8 mouse cellular contexts compared by ENCODE assay signal in the genomic region with DNA sequence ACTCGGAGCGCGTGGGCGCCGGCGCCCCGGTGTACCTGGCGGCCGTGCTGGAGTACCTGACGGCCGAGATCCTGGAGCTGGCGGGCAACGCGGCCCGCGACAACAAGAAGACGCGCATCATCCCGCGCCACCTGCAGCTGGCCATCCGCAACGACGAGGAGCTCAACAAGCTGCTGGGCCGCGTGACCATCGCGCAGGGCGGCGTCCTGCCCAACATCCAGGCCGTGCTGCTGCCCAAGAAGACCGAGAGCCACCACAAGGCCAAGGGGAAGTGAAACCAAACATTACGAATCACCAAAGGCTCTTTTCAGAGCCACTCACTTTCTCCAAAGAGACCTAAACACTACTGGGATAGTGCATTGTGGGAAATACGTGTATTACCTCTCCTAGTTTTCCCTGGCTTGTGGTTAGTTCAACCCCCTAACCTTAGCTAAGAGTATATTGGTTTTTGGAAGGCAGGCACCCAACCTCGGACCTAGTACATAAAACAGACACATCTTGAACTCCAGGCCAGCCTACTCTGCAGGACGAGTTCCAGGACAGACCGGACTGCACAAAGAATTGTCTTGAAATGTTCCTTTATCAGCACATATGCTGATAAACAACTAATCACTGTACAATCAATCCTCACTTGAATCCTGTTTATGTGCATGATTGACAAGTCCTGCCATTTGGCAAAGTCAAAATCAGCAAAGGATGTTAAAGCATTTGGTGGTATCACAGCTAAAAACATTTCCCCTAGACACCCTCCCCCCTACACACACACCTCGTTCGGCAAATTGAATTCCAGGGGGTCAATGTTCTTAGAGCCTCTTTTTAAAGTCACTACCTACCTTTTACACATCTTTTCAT. TPM values are rescaled to one million over a fixed set of nuclear protein-coding genes. Genes with fewer than 3 reads are reported as not detected.
DNase-seq lines count a peak whose midpoint lies in the region; ATAC-seq lines count a peak whose summit lies in the region.
"Not testable (repeated sequence)": the region's sequence is repeated elsewhere in the genome, so short reads cannot be mapped to it uniquely, and the experiment has no call there.

No protein-coding gene starts in this region.

- peak overlapping the region; percentile 44 for H3K4me3 ChIP-seq in embryonic facial prominence, embryonic 15.5 days (replicated peaks)
- peak overlapping the region; percentile 49 for H3K4me3 ChIP-seq in heart, embryonic 11.5 days (ENCODE audit: low read depth, low read length)
- H3K4me3 ChIP-seq in liver, embryonic 12.5 days = peak overlapping the region; percentile 59
- H3K4me3 ChIP-seq in midbrain, embryonic 14.5 days (replicated peaks; ENCODE audit: low read depth, low read length) = peak overlapping the region; percentile 42

- not testable (repeated sequence) for H3K9me3 ChIP-seq in embryonic facial prominence, embryonic 15.5 days (replicated peaks); heart, embryonic 11.5 days (replicated peaks; ENCODE audit: control insufficient read depth, low read length); liver, embryonic 12.5 days (replicated peaks); midbrain, embryonic 14.5 days (ENCODE audit: control insufficient read depth, low read length)

- H3K27me3 ChIP-seq in embryonic facial prominence, embryonic 15.5 days; heart, embryonic 11.5 days (ENCODE audit: control insufficient read depth, insufficient read depth, low read length); liver, embryonic 12.5 days (replicated peaks); midbrain, embryonic 14.5 days (ENCODE audit: control insufficient read depth, insufficient read depth, low read length): not testable (repeated sequence)

- H3K4me2 ChIP-seq in embryonic facial prominence, embryonic 15.5 days (replicated peaks) = peak overlapping the region; percentile 69
- H3K4me2 ChIP-seq in heart, embryonic 11.5 days = peak overlapping the region; percentile 87
- peak overlapping the region; percentile 91 for H3K4me2 ChIP-seq in liver, embryonic 12.5 days
- peak overlapping the region; percentile 89 for H3K4me2 ChIP-seq in midbrain, embryonic 14.5 days (ENCODE audit: low read length)

- H3K27ac ChIP-seq in embryonic facial prominence, embryonic 15.5 days (replicated peaks) = peak overlapping the region; percentile 92
- peak overlapping the region; percentile 96 for H3K27ac ChIP-seq in heart, embryonic 11.5 days (ENCODE audit: low read depth, low read length)
- peak overlapping the region; percentile 99 for H3K27ac ChIP-seq in liver, embryonic 12.5 days
- H3K27ac ChIP-seq in midbrain, embryonic 14.5 days (replicated peaks; ENCODE audit: low read depth, low read length) = peak overlapping the region; percentile 82

- WGBS in embryonic facial prominence, embryonic 15.5 days = 0% methylated on average over 12 of the region's 38 CpGs
- under 1% methylated on average over 9 of the region's 38 CpGs for WGBS in heart, embryonic 11.5 days (ENCODE audit: insufficient replicate concordance)
- under 1% methylated on average over 15 of the region's 38 CpGs for WGBS in liver, embryonic 12.5 days (ENCODE audit: insufficient replicate concordance)
- 0% methylated on average over 9 of the region's 38 CpGs for WGBS in midbrain, embryonic 14.5 days

- H3K9ac ChIP-seq in embryonic facial prominence, embryonic 15.5 days = peak overlapping the region; percentile 39; the same call in 1 of the 2 replicates
- H3K9ac ChIP-seq in heart, embryonic 11.5 days (ENCODE audit: low read depth, low read length) = peak overlapping the region; percentile 85
- peak overlapping the region; percentile 85 for H3K9ac ChIP-seq in liver, embryonic 12.5 days
- peak overlapping the region; percentile 54 for H3K9ac ChIP-seq in midbrain, embryonic 14.5 days (replicated peaks; ENCODE audit: low read length)

- H3K36me3 ChIP-seq in embryonic facial prominence, embryonic 15.5 days; heart, embryonic 11.5 days (ENCODE audit: control insufficient read depth, insufficient read depth, low read length); liver, embryonic 12.5 days; midbrain, embryonic 14.5 days (ENCODE audit: control insufficient read depth, insufficient read depth, low read length): not testable (repeated sequence)

- DNase-seq in A20 (ENCODE audit: low read depth, low spot score) = peak; percentile 81
- DNase-seq in adrenal gland, postnatal 14 days = peak; percentile 16
- peak; percentile 2 for DNase-seq in kidney, adult 11 months
- DNase-seq in midbrain, embryonic 14.5 days = peak; percentile 51
- peak; percentile 53 to 67 for DNase-seq in spleen, postnatal 36 days (ENCODE audit: low spot score in 2 of 2)

- peak; percentile 5; the same call in 1 of the 2 replicates for ATAC-seq in embryonic facial prominence, embryonic 15.5 days (ENCODE audit: insufficient number of reproducible peaks, low FRiP score, low TSS enrichment, low read depth)
- 0 out of 2 replicates have a peak, but pooled peaks have one; percentile 6 for ATAC-seq in heart, embryonic 11.5 days (replicated peaks; ENCODE audit: insufficient number of reproducible peaks, low FRiP score, low TSS enrichment)
- peak; percentile 2 for ATAC-seq in liver, embryonic 12.5 days
- peak; percentile 32 for ATAC-seq in midbrain, embryonic 14.5 days (ENCODE audit: low FRiP score, low TSS enrichment)

- peaks cover 32% of the 10 kb centered on the region for H3K4me1 ChIP-seq in embryonic facial prominence, embryonic 15.5 days
- peaks cover 13% of the 10 kb centered on the region for H3K4me1 ChIP-seq in heart, embryonic 11.5 days (ENCODE audit: control insufficient read depth, insufficient read depth, low read length)
- H3K4me1 ChIP-seq in liver, embryonic 12.5 days = peaks cover 53% of the 10 kb centered on the region
- peaks cover 24% of the 10 kb centered on the region for H3K4me1 ChIP-seq in midbrain, embryonic 14.5 days (ENCODE audit: control insufficient read depth, insufficient read depth, low read length)

RNA-seq across cellular contexts. Expression of a gene that starts 0.5 kb away (rescaled TPM):
- 129 and 184 TPM in 2 replicates for total RNA-seq in adrenal gland, postnatal 14 days (2021)
- polyA plus RNA-seq in embryonic facial prominence, embryonic 15.5 days (2015; fragmentation: Nextera tagmentation; extraction: Ambion mirVana) = 6.9 and 13.7 TPM in 2 replicates
- 6.5 and 8.4 TPM in 2 replicates for polyA plus RNA-seq in heart, embryonic 11.5 days (2014; fragmentation: Nextera tagmentation; extraction: Ambion mirVana)
- 13.8 and 17.6 TPM in 2 replicates for polyA plus RNA-seq in liver, embryonic 12.5 days (2016; fragmentation: Nextera tagmentation; extraction: Ambion mirVana)
- 13.6 and 22.1 TPM in 2 replicates for polyA plus RNA-seq in midbrain, embryonic 14.5 days (2014; fragmentation: Nextera tagmentation; extraction: Ambion mirVana)

RNA-seq across cellular contexts. Expression of a gene that starts 0.7 kb away (rescaled TPM):
- total RNA-seq in adrenal gland, postnatal 14 days (2021) = 287 and 324 TPM in 2 replicates
- polyA plus RNA-seq in embryonic facial prominence, embryonic 15.5 days (2015; fragmentation: Nextera tagmentation; extraction: Ambion mirVana) = 6.6 and 7.1 TPM in 2 replicates
- 4.4 TPM in 1 of 2 replicates, not detected in the other for polyA plus RNA-seq in heart, embryonic 11.5 days (2014; fragmentation: Nextera tagmentation; extraction: Ambion mirVana)
- 8.3 and 14.2 TPM in 2 replicates for polyA plus RNA-seq in liver, embryonic 12.5 days (2016; fragmentation: Nextera tagmentation; extraction: Ambion mirVana)
- 2.9 and 6.0 TPM in 2 replicates for polyA plus RNA-seq in midbrain, embryonic 14.5 days (2014; fragmentation: Nextera tagmentation; extraction: Ambion mirVana)

RNA-seq across cellular contexts. Expression of a gene that starts 0.8 kb away (rescaled TPM):
- 191 and 254 TPM in 2 replicates for total RNA-seq in adrenal gland, postnatal 14 days (2021)
- polyA plus RNA-seq in embryonic facial prominence, embryonic 15.5 days (2015; fragmentation: Nextera tagmentation; extraction: Ambion mirVana) = 0.60 and 2.0 TPM in 2 replicates
- not detected in 2 replicates for polyA plus RNA-seq in heart, embryonic 11.5 days (2014; fragmentation: Nextera tagmentation; extraction: Ambion mirVana)
- polyA plus RNA-seq in liver, embryonic 12.5 days (2016; fragmentation: Nextera tagmentation; extraction: Ambion mirVana) = 1.5 and 1.7 TPM in 2 replicates
- 1.2 TPM in 1 of 2 replicates, not detected in the other for polyA plus RNA-seq in midbrain, embryonic 14.5 days (2014; fragmentation: Nextera tagmentation; extraction: Ambion mirVana)

RNA-seq across cellular contexts. Expression of a gene that starts 5.1 kb away (rescaled TPM):
- 57.9 and 74.0 TPM in 2 replicates for total RNA-seq in adrenal gland, postnatal 14 days (2021)
- polyA plus RNA-seq in embryonic facial prominence, embryonic 15.5 days (2015; fragmentation: Nextera tagmentation; extraction: Ambion mirVana) = 1.8 and 4.1 TPM in 2 replicates
- polyA plus RNA-seq in heart, embryonic 11.5 days (2014; fragmentation: Nextera tagmentation; extraction: Ambion mirVana) = 1.4 and 1.6 TPM in 2 replicates
- polyA plus RNA-seq in liver, embryonic 12.5 days (2016; fragmentation: Nextera tagmentation; extraction: Ambion mirVana) = 6.4 and 6.5 TPM in 2 replicates
- 1.1 and 1.4 TPM in 2 replicates for polyA plus RNA-seq in midbrain, embryonic 14.5 days (2014; fragmentation: Nextera tagmentation; extraction: Ambion mirVana)

RNA-seq across cellular contexts. Expression of a gene that starts 18.1 kb away (rescaled TPM):
- 35.2 and 49.4 TPM in 2 replicates for total RNA-seq in adrenal gland, postnatal 14 days (2021)
- 1.7 and 1.9 TPM in 2 replicates for polyA plus RNA-seq in embryonic facial prominence, embryonic 15.5 days (2015; fragmentation: Nextera tagmentation; extraction: Ambion mirVana)
- 0.79 and 1.1 TPM in 2 replicates for polyA plus RNA-seq in heart, embryonic 11.5 days (2014; fragmentation: Nextera tagmentation; extraction: Ambion mirVana)
- polyA plus RNA-seq in liver, embryonic 12.5 days (2016; fragmentation: Nextera tagmentation; extraction: Ambion mirVana) = 0.59 and 0.75 TPM in 2 replicates
- 0.66 TPM in 2 replicates for polyA plus RNA-seq in midbrain, embryonic 14.5 days (2014; fragmentation: Nextera tagmentation; extraction: Ambion mirVana)

Comparison
In these comparisons a context has a peak if more than half of its experiments do, and no peak if none do; other contexts are left out.
1. Peak in every context shown above with its lines: DNase-seq, ATAC-seq, H3K4me3 ChIP-seq and H3K27ac ChIP-seq.
2. DNase-seq: peak in every context shown above with its lines; median percentile 81 in A20; 60 in spleen, postnatal 36 days; 51 in midbrain, embryonic 14.5 days; 16 in adrenal gland, postnatal 14 days; 2 in kidney, adult 11 months.